Mouse (Mus musculus) embryonic fibroblast, embryonic 13.5 days (primary cell): ENCODE measurements around the gene Isx.

Experiments
- CTCF ChIP-seq: IDR thresholded peaks from 2 replicates; pipeline ENCODE4 v1.5.1; 2011; ENCODE audit warnings: mild to moderate bottlenecking, control low read depth, low read length, moderate library complexity, borderline replicate concordance; ENCODE audit not compliant: insufficient read depth
- POLR2A ChIP-seq: IDR thresholded peaks from 2 replicates; pipeline ENCODE4 v1.6.1; 2011; ENCODE audit warnings: low read depth, mild to moderate bottlenecking, control low read depth, low read length, moderate library complexity

GRCm38 (mm10) chr8:74899796-74900195, 26.8 kb downstream of the Isx start:
- no peak for TF ChIP-seq CTCF
- no peak for TF ChIP-seq POLR2A
